Mouse (Mus musculus): Measurements from ENCODE around the gene Fam240a. TPM values are rescaled to one million over a fixed set of nuclear protein-coding genes. Genes with fewer than 3 reads are reported as not detected.

Gene Fam240a
- polyA plus RNA-seq, 1 experiment, result not detected

GRCm38 (mm10) chr9:110920665-110921419, 4.2 kb upstream of the Fam240a start:
- TF ChIP-seq FLI1 (IDR thresholded peaks at IDR 0.05; ENCODE audit: low read length) (no peak), GATA1 (IDR thresholded peaks at IDR 0.05; ENCODE audit: borderline replicate concordance, low read length) (no peak)
- Histone ChIP-seq H3K4me3 (replicated peaks) (no peak overlapping the region), H3K9me3 (no peaks in the 10 kb centered on the region), H3K36me3 (replicated peaks; ENCODE audit: low read length) (no peaks in the 10 kb centered on the region), H3K27me3 (replicated peaks) (peaks cover 34% of the 10 kb centered on the region), H3K4me1 (peaks cover 9% of the 10 kb centered on the region)

- H3K36me3 ChIP-seq (replicated peaks; ENCODE audit: low read length), result no peaks in the 10 kb centered on the region
- peaks cover 38% of the 10 kb centered on the region for H3K27me3 ChIP-seq (replicated peaks)
- H3K4me3 ChIP-seq (replicated peaks), result no peak overlapping the region
- TF ChIP-seq FLI1 (IDR thresholded peaks at IDR 0.05; ENCODE audit: low read length), result no peak
- no peak for TF ChIP-seq GATA1 (IDR thresholded peaks at IDR 0.05; ENCODE audit: borderline replicate concordance, low read length)
- H3K9me3 ChIP-seq, result no peaks in the 10 kb centered on the region
- peaks cover 7% of the 10 kb centered on the region for H3K4me1 ChIP-seq
Observed at GRCm38 (mm10) chr9:110915466-110915865, 1.2 kb downstream of the Fam240a start.

DNA sequence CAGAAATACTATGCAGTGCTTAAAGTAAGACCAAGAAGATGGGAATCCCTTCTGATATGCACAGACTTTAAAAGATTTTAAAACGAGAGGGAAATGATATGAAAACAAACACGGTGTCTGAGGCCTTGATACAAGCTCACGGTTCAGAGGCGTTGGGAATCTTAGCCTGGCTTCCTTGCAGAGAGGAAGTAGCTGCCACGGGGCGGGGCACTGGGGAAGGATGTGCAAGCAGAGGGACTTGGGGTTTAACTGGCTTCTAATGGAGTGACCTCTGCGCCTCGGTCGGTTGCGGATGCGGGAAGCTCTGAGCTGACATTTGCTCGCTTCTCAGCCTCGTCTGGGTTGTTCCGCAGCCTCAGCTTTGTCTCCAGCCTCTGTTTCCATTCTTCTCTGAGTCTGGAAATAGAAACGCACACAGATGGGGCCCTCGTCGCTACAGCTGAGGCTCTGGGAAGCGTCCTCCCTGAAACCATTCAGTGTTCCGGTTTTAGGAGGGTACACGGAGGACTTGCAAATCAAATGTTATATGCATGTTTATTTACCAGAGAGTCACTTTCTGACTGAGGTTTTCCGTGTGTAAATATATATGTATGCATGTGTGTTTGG, 1.9 kb downstream of the Fam240a start:
- no peak overlapping the region for H3K4me3 ChIP-seq (replicated peaks)
- TF ChIP-seq FLI1 (IDR thresholded peaks at IDR 0.05; ENCODE audit: low read length), result no peak
- TF ChIP-seq GATA1 (IDR thresholded peaks at IDR 0.05; ENCODE audit: borderline replicate concordance, low read length), result no peak
- no peaks in the 10 kb centered on the region for H3K36me3 ChIP-seq (replicated peaks; ENCODE audit: low read length)
- peaks cover 8% of the 10 kb centered on the region for H3K4me1 ChIP-seq
- H3K27me3 ChIP-seq (replicated peaks), result peaks cover 33% of the 10 kb centered on the region
- H3K9me3 ChIP-seq, result no peaks in the 10 kb centered on the region

DNA sequence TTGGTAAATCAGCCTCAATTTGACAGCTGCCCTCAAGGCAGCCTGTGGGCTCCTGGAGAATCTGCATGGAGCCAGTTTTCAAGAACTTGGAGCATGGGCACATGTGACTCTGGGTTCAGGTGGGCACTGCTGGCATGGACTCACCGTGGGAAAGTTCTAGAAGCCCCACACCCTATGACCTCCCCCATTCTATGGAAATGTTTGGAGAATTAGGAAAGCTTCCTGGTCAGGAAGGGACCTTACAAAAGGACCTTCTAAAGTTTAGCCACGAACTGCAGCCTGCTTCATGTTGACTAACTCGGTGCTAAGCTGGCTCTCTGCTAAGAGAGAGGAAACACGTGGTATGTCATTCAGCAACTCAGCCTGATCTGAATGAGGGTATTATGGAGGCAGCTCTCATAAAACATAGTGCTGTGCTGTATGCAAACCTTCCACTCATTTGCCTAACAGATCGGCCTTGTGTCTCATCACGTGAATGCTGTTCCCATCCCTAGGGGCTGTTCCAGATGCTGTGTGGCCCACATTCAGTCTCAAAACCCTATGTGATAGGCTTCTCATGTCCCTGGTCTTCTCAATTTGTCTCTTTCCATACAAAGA, 7.2 kb downstream of the Fam240a start:
- H3K9me3 ChIP-seq, result peaks cover 19% of the 10 kb centered on the region
- no peaks in the 10 kb centered on the region for H3K36me3 ChIP-seq (replicated peaks; ENCODE audit: low read length)
- peaks cover 8% of the 10 kb centered on the region; the same call in 1 of the 2 replicates for H3K4me1 ChIP-seq
- no peak for TF ChIP-seq GATA1 (IDR thresholded peaks at IDR 0.05; ENCODE audit: borderline replicate concordance, low read length)
- no peak for TF ChIP-seq FLI1 (IDR thresholded peaks at IDR 0.05; ENCODE audit: low read length)
- peak overlapping the region; percentile 42 for H3K4me3 ChIP-seq (replicated peaks)
- peaks cover 33% of the 10 kb centered on the region for H3K27me3 ChIP-seq (replicated peaks)

GRCm38 (mm10) chr9:110908631-110909016, 8.0 kb downstream of the Fam240a start:
- Histone ChIP-seq H3K4me1 (peaks cover 8% of the 10 kb centered on the region; the same call in 1 of the 2 replicates), H3K4me3 (replicated peaks) (no peak overlapping the region), H3K27me3 (replicated peaks) (peaks cover 38% of the 10 kb centered on the region), H3K9me3 (peaks cover 19% of the 10 kb centered on the region), H3K36me3 (replicated peaks; ENCODE audit: low read length) (no peaks in the 10 kb centered on the region)
- TF ChIP-seq GATA1 (IDR thresholded peaks at IDR 0.05; ENCODE audit: borderline replicate concordance, low read length), result no peak
- TF ChIP-seq FLI1 (IDR thresholded peaks at IDR 0.05; ENCODE audit: low read length), result no peak

DNA sequence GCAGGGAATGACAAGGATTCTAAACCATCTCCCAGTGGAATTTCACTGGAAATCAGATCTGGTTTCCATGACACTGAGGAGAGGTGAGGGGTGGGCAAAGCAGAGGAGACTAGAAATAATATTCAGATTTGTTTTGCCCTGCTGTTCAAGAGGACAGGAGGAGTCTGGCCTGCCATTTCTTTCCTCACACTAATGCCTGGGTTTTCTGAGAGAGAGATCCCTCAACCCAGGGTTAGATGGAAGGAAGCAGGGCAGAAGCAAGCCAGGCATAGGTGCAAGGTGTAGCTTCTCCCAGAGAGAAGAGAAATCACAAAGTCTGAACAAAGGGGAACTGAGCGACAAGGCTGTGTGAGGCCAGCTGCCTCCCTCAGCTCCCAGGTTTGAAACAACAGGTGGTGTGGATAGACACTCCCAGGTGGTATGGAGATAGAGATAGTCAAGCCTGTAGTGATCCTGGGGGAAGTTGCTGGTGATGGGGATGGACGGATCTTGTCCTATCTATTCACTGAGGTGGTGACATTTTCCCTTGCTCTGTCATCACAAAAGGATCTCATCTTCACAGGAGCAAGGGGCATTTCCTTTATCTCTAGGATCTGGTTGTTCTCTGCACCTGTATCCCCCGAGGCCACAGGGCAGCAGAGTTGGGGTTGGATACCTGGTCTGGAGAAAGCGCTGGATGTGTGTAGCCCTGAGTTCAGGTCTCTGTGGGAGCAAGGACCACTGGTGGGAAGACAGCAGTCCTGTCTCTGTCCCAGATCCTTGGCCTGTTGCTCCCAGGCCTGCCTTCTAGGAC, 8.6 kb downstream of the Fam240a start:
- Histone ChIP-seq H3K4me1 (peaks cover 8% of the 10 kb centered on the region; the same call in 1 of the 2 replicates), H3K9me3 (peaks cover 19% of the 10 kb centered on the region), H3K36me3 (replicated peaks; ENCODE audit: low read length) (no peaks in the 10 kb centered on the region), H3K27me3 (replicated peaks) (peaks cover 38% of the 10 kb centered on the region), H3K4me3 (replicated peaks) (no peak overlapping the region)
- TF ChIP-seq FLI1 (IDR thresholded peaks at IDR 0.05; ENCODE audit: low read length), result no peak
- TF ChIP-seq GATA1 (IDR thresholded peaks at IDR 0.05; ENCODE audit: borderline replicate concordance, low read length), result no peak

DNA sequence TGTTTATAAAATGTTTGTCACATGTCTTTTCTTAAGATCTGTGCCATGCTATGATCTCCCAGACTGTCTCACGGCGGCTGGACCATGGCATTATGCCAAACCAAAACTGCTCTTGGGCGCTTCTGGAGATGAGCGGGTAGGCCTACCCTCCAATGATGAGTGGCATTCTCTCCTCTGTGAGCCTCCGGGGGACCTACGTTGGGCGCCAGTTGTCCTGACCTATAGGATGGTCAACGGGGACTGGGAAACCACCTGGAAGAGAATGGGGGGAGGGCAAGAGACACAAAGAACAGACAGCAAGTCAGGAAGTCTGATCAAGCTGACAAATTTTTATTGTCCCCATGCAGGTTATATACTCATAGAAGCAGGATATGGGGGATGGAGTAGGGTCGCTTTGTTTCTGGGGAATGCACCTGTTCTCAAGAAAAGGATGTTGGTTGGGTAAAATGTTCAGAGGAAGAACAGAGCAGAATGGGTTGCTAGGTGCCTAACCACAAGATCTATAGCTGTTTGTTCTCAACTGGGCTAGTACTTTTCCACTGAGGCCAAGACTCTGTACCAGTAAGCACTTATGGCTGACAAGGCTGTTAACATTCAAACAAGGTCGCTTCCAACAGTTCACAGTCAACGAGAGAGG, 9.3 kb downstream of the Fam240a start:
- no peaks in the 10 kb centered on the region for H3K36me3 ChIP-seq (replicated peaks; ENCODE audit: low read length)
- H3K9me3 ChIP-seq, result peaks cover 19% of the 10 kb centered on the region
- peaks cover 8% of the 10 kb centered on the region; the same call in 1 of the 2 replicates for H3K4me1 ChIP-seq
- H3K27me3 ChIP-seq (replicated peaks), result peaks cover 38% of the 10 kb centered on the region
- TF ChIP-seq GATA1 (IDR thresholded peaks at IDR 0.05; ENCODE audit: borderline replicate concordance, low read length) (no peak), FLI1 (IDR thresholded peaks at IDR 0.05; ENCODE audit: low read length) (no peak)
- H3K4me3 ChIP-seq (replicated peaks), result no peak overlapping the region

- H3K4me1 ChIP-seq, result no peaks in the 10 kb centered on the region
- no peak overlapping the region for H3K4me3 ChIP-seq (replicated peaks)
- H3K36me3 ChIP-seq (replicated peaks; ENCODE audit: low read length), result peaks cover 26% of the 10 kb centered on the region
- peaks cover 7% of the 10 kb centered on the region for H3K9me3 ChIP-seq
- peaks cover 38% of the 10 kb centered on the region for H3K27me3 ChIP-seq (replicated peaks)
- TF ChIP-seq FLI1 (IDR thresholded peaks at IDR 0.05; ENCODE audit: low read length) (no peak), GATA1 (IDR thresholded peaks at IDR 0.05; ENCODE audit: borderline replicate concordance, low read length) (no peak)
Observed at GRCm38 (mm10) chr9:110902271-110902670, 14.4 kb downstream of the Fam240a start.

DNA sequence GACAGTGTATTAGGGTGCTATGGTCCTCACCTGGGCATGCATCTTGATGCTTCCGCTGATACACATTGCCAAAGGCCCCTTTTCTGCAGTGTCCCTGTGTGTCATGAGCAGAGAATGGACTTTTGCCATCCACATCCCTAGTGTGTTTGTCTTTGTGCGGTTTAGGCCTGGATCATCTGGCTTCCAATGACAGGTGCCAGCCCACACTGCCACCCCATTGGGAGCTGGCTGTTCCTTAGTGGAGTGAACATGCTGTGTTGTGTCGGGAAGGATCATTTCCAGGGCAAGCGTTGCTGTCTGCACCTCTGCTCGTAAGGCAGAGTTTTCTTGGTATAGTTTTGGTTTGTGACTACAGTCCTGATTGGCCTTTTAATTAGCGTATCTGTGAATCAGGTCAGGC, 15.5 kb downstream of the Fam240a start:
- TF ChIP-seq FLI1 (IDR thresholded peaks at IDR 0.05; ENCODE audit: low read length) (no peak), GATA1 (IDR thresholded peaks at IDR 0.05; ENCODE audit: borderline replicate concordance, low read length) (no peak)
- H3K4me1 ChIP-seq, result no peaks in the 10 kb centered on the region
- no peaks in the 10 kb centered on the region; the same call in 1 of the 2 replicates for H3K9me3 ChIP-seq
- no peak overlapping the region for H3K4me3 ChIP-seq (replicated peaks)
- H3K27me3 ChIP-seq (replicated peaks), result peaks cover 37% of the 10 kb centered on the region
- peaks cover 37% of the 10 kb centered on the region for H3K36me3 ChIP-seq (replicated peaks; ENCODE audit: low read length)

Data from megakaryocyte, embryonic 14.5 days (primary cell).